Mouse (Mus musculus) MEL (cell line): ENCODE data around the gene Ankrd50. TPM values are rescaled to one million over a fixed set of nuclear protein-coding genes. Genes with fewer than 3 reads are reported as not detected.

Experiments
- DNase-seq: peaks from one replicate; pipeline ENCODE4 v3.0.0; 2011; ENCODE audit warnings: low read depth, low spot score
- H3K27ac ChIP-seq: 2 replicates; pipeline ENCODE4 v1.5.1; 2012; ENCODE audit warnings: low read depth, mild to moderate bottlenecking, control low read depth, low read length, moderate library complexity; ENCODE audit not compliant: control insufficient read depth
- H3K27me3 ChIP-seq, 2 experiments: fragments of 150-350 bp in 1 of 2; sonication (generic) in 1 of 2; 2 replicates each; pipeline ENCODE4 v1.6.1; 2012; ENCODE audit warnings: low read length in 2 of 2, mild to moderate bottlenecking in 2 of 2, improper control_type of control experiment in 1 of 2, moderate library complexity in 1 of 2; ENCODE audit not compliant: insufficient read depth in 2 of 2, control insufficient read depth in 1 of 2
- H3K36me3 ChIP-seq, 2 experiments: 2 replicates each; pipeline ENCODE4 v1.6.1; 2012 to 2014; ENCODE audit warnings: low read length in 2 of 2, improper control_type of control experiment in 1 of 2, inconsistent platforms in 1 of 2, mild to moderate bottlenecking in 1 of 2; ENCODE audit not compliant: insufficient read depth in 2 of 2, control insufficient read depth in 1 of 2
- H3K4me1 ChIP-seq, 2 experiments: fragments of 150-350 bp in 1 of 2; sonication (generic) in 1 of 2; 2 replicates each; pipeline ENCODE4 v1.6.1; 2012; ENCODE audit warnings: low read length in 2 of 2, improper control_type of control experiment in 1 of 2, mild to moderate bottlenecking in 1 of 2; ENCODE audit not compliant: insufficient read depth in 2 of 2, control insufficient read depth in 1 of 2
- H3K4me3 ChIP-seq, 2 experiments: fragments of 150-350 bp in 1 of 2; sonication (generic) in 1 of 2; 2 replicates each; pipeline ENCODE4 v1.5.1; 2012; ENCODE audit warnings: low read depth in 2 of 2, low read length in 2 of 2, mild to moderate bottlenecking in 2 of 2, moderate library complexity in 2 of 2, control low read depth in 1 of 2, improper control_type of control experiment in 1 of 2; ENCODE audit not compliant: control insufficient read depth in 1 of 2, insufficient read depth in 1 of 2
- H3K79me2 ChIP-seq: 2 replicates; pipeline ENCODE4 v1.6.1; 2012; ENCODE audit warnings: mild to moderate bottlenecking, low read length, moderate library complexity; ENCODE audit not compliant: control insufficient read depth, poor library complexity, insufficient read depth
- H3K9ac ChIP-seq: 2 replicates; pipeline ENCODE4 v1.6.1; 2012; ENCODE audit warnings: low read depth, mild to moderate bottlenecking, control low read depth, low read length, moderate library complexity; ENCODE audit not compliant: control insufficient read depth, poor library complexity, severe bottlenecking
- H3K9me3 ChIP-seq: fragments of 150-350 bp; sonication (generic); replicated peaks from 2 replicates; pipeline ENCODE4 v1.6.1; 2012; ENCODE audit warnings: mild to moderate bottlenecking, low read length, improper control_type of control experiment, moderate library complexity; ENCODE audit not compliant: insufficient read depth
- BHLHE40 ChIP-seq: IDR thresholded peaks from 2 replicates; pipeline ENCODE4 v1.6.1; 2012; ENCODE audit warnings: low read depth, mild to moderate bottlenecking, inconsistent platforms, low read length, improper control_type of control experiment, borderline replicate concordance
- CHD1 ChIP-seq: IDR thresholded peaks from 2 replicates; pipeline ENCODE4 v1.6.1; 2012; ENCODE audit warnings: low read depth, mild to moderate bottlenecking, inconsistent platforms, low read length, improper control_type of control experiment
- CTCF ChIP-seq, 3 experiments: IDR thresholded peaks in 2 of 3; conservative IDR thresholded peaks in 1 of 3; 2 replicates each; pipeline ENCODE4 v1.5.1; 2011 to 2012; ENCODE audit warnings: low read length in 3 of 3, low read depth in 2 of 3, mild to moderate bottlenecking in 2 of 3, improper control_type of control experiment in 1 of 3, inconsistent platforms in 1 of 3, mixed read lengths in 1 of 3, moderate library complexity in 1 of 3; ENCODE audit not compliant: control insufficient read depth in 1 of 3, insufficient read depth in 1 of 3, poor library complexity in 1 of 3, severe bottlenecking in 1 of 3
- E2F4 ChIP-seq: IDR thresholded peaks from 2 replicates; pipeline ENCODE4 v1.6.1; 2011; ENCODE audit warnings: low read depth, low read length, improper control_type of control experiment, borderline replicate concordance
- EP300 ChIP-seq, 2 experiments: IDR thresholded peaks; 2 replicates each; pipeline ENCODE4 v1.6.1; 2011; ENCODE audit warnings: improper control_type of control experiment in 2 of 2, low read length in 2 of 2, low read depth in 1 of 2, mild to moderate bottlenecking in 1 of 2
- JUND ChIP-seq: IDR thresholded peaks from 2 replicates; pipeline ENCODE4 v1.6.1; 2011; ENCODE audit warnings: low read depth, mild to moderate bottlenecking, improper control_type of control experiment, low read length
- KAT2A ChIP-seq: conservative IDR thresholded peaks from 2 replicates; pipeline ENCODE4 v1.6.1; 2012; ENCODE audit warnings: low read depth, low read length, improper control_type of control experiment, inconsistent platforms
- MAFK ChIP-seq: IDR thresholded peaks from 2 replicates; pipeline ENCODE4 v1.6.1; 2011; ENCODE audit warnings: low read depth, mild to moderate bottlenecking, low read length, improper control_type of control experiment, borderline replicate concordance
- MAZ ChIP-seq: IDR thresholded peaks from 2 replicates; pipeline ENCODE4 v1.6.1; 2012; ENCODE audit warnings: low read depth, mild to moderate bottlenecking, inconsistent platforms, low read length, improper control_type of control experiment
- MXI1 ChIP-seq: IDR thresholded peaks from 2 replicates; pipeline ENCODE4 v1.6.1; 2011; ENCODE audit warnings: mild to moderate bottlenecking, low read depth, low read length, improper control_type of control experiment
- MYB ChIP-seq: IDR thresholded peaks from 2 replicates; pipeline ENCODE4 v1.6.1; 2011; ENCODE audit warnings: mild to moderate bottlenecking, low read depth, low read length, improper control_type of control experiment
- MYC ChIP-seq: IDR thresholded peaks from 2 replicates; pipeline ENCODE4 v1.6.1; 2011; ENCODE audit warnings: low read depth, mild to moderate bottlenecking, low read length, improper control_type of control experiment, moderate library complexity
- POLR2AphosphoS2 ChIP-seq: IDR thresholded peaks from 2 replicates; pipeline ENCODE4 v1.6.1; 2011; ENCODE audit warnings: low read length, improper control_type of control experiment
- RAD21 ChIP-seq: IDR thresholded peaks from 2 replicates; pipeline ENCODE4 v1.6.1; 2011; ENCODE audit warnings: mild to moderate bottlenecking, low read depth, low read length, improper control_type of control experiment
- RCOR1 ChIP-seq: IDR thresholded peaks from 2 replicates; pipeline ENCODE4 v1.6.1; 2012; ENCODE audit warnings: low read depth, mild to moderate bottlenecking, inconsistent platforms, low read length, improper control_type of control experiment
- SIN3A ChIP-seq: IDR thresholded peaks from 2 replicates; pipeline ENCODE4 v1.6.1; 2012; ENCODE audit warnings: low read length, improper control_type of control experiment, inconsistent platforms
- TAL1 ChIP-seq: IDR thresholded peaks from 2 replicates; pipeline ENCODE4 v1.6.1; 2012; ENCODE audit warnings: mild to moderate bottlenecking, inconsistent platforms, low read length, moderate library complexity, mixed read lengths
- TBP ChIP-seq: IDR thresholded peaks from 2 replicates; pipeline ENCODE4 v1.8.0; 2011; ENCODE audit warnings: low read depth, low read length, improper control_type of control experiment
- TCF12 ChIP-seq: IDR thresholded peaks from 2 replicates; pipeline ENCODE4 v1.6.1; 2014; ENCODE audit warnings: low read depth, mild to moderate bottlenecking, inconsistent platforms, low read length, improper control_type of control experiment, moderate library complexity
- UBTF ChIP-seq: IDR thresholded peaks from 2 replicates; pipeline ENCODE4 v1.6.1; 2012; ENCODE audit warnings: low read depth, mild to moderate bottlenecking, inconsistent platforms, low read length, improper control_type of control experiment, moderate library complexity, borderline replicate concordance; ENCODE audit not compliant: insufficient read depth
- USF1 ChIP-seq: IDR thresholded peaks from 2 replicates; pipeline ENCODE4 v1.6.1; 2014; ENCODE audit warnings: low read depth, mild to moderate bottlenecking, inconsistent platforms, low read length, improper control_type of control experiment, moderate library complexity
- USF2 ChIP-seq, 2 experiments: IDR thresholded peaks; 2 replicates each; pipeline ENCODE4 v1.6.1; 2011 to 2012; ENCODE audit warnings: improper control_type of control experiment in 2 of 2, low read length in 2 of 2, borderline replicate concordance in 1 of 2, inconsistent platforms in 1 of 2, low read depth in 1 of 2, mild to moderate bottlenecking in 1 of 2; ENCODE audit not compliant: insufficient read depth in 1 of 2
- ZMIZ1 ChIP-seq: IDR thresholded peaks from 2 replicates; pipeline ENCODE4 v1.6.1; 2012; ENCODE audit warnings: low read depth, mild to moderate bottlenecking, inconsistent platforms, low read length, improper control_type of control experiment, moderate library complexity
- polyA plus RNA-seq, 2 experiments: library from polyadenylated mRNA; stranded (reverse) in 1 of 2; unstranded in 1 of 2; fragments of >175 nt in 1 of 2; fragments of >200 nt in 1 of 2; gene quantifications; 2 replicates each; pipeline versions ENCODE4 v1.2.1 to v1.2.4; 2012; ENCODE audit warnings: low replicate concordance in 2 of 2, low read depth in 1 of 2; ENCODE audit not compliant: insufficient read length in 2 of 2, insufficient read depth in 1 of 2, missing spikeins in 1 of 2
- total RNA-seq: library from RNA; depleted of rRNA; stranded (reverse); fragments of 300-350 nt; gene quantifications from 2 replicates; pipeline ENCODE4 v1.2.3, GENCODE M21; 2012

The Ankrd50 gene
- total and polyA plus RNA-seq, 3 experiments: 4.4 to 7.8 TPM; not detected in 1

- Histone ChIP-seq H3K9me3 (no peaks in the 10 kb centered on the region), H3K27me3 (no peaks in the 10 kb centered on the region)
- no peak for DNase-seq
These were observed 35.8 kb upstream of the Ankrd50 start for GRCm38 (mm10) chr3:38520426-38520825.

GRCm38 (mm10) chr3:38519971-38520370 lies 35.3 kb upstream of the Ankrd50 start:
- Histone ChIP-seq H3K79me2 (no peaks in the 10 kb centered on the region), H3K36me3 (no peaks in the 10 kb centered on the region), H3K27ac (no peak overlapping the region), H3K27me3 (no peaks in the 10 kb centered on the region), H3K4me1 (no peaks in the 10 kb centered on the region), H3K4me3 (no peak overlapping the region), H3K9ac (no peak overlapping the region), H3K9me3 (no peaks in the 10 kb centered on the region)
- DNase-seq: no peak
- no peak for TF ChIP-seq EP300 (IDR thresholded peaks at IDR 0.05; ENCODE audit: low read depth in 1 of 2, low read length in 2 of 2)
- TF ChIP-seq POLR2AphosphoS2: no peak
- no peak for TF ChIP-seq UBTF
- no peak for TF ChIP-seq USF2 (IDR thresholded peaks at IDR 0.05; ENCODE audit: borderline replicate concordance in 1 of 2, insufficient read depth in 1 of 2, low read depth in 1 of 2, low read length in 2 of 2)
- TF ChIP-seq RCOR1: no peak
- no peak for TF ChIP-seq MAFK
- no peak for TF ChIP-seq CHD1
- TF ChIP-seq TCF12: no peak
- no peak for TF ChIP-seq MXI1
- TF ChIP-seq MYB: no peak
- TF ChIP-seq TAL1: no peak
- TF ChIP-seq TBP: no peak

More at GRCm38 (mm10) chr3:38520426-38520825, 35.8 kb upstream of the Ankrd50 start:
- no peaks in the 10 kb centered on the region for H3K36me3 ChIP-seq
- H3K4me3 ChIP-seq: no peak overlapping the region
- no peak overlapping the region for H3K27ac ChIP-seq
- TF ChIP-seq JUND: no peak
- no peak for TF ChIP-seq CTCF (IDR thresholded peaks at IDR 0.05 in 2 of 3, conservative IDR thresholded peaks at IDR 0.05 in 1 of 3; ENCODE audit: control insufficient read depth in 1 of 3, insufficient read depth in 1 of 3, low read depth in 2 of 3, low read length in 3 of 3, poor library complexity in 1 of 3, severe bottlenecking in 1 of 3)
- no peak for TF ChIP-seq MYC
- TF ChIP-seq SIN3A: no peak
- TF ChIP-seq USF2 (IDR thresholded peaks at IDR 0.05; ENCODE audit: borderline replicate concordance in 1 of 2, insufficient read depth in 1 of 2, low read depth in 1 of 2, low read length in 2 of 2): no peak
- no peak for TF ChIP-seq ZMIZ1
- TF ChIP-seq POLR2AphosphoS2: no peak
- TF ChIP-seq USF1: no peak
- no peak for TF ChIP-seq EP300 (IDR thresholded peaks at IDR 0.05; ENCODE audit: low read depth in 1 of 2, low read length in 2 of 2)
- TF ChIP-seq MAZ: no peak
- TF ChIP-seq E2F4: no peak
- TF ChIP-seq MAFK: no peak
- no peak for TF ChIP-seq BHLHE40
- TF ChIP-seq TBP: no peak
- TF ChIP-seq RAD21: no peak
- TF ChIP-seq KAT2A: no peak
- TF ChIP-seq, all 39 proteins: peak for 0
- H3K4me1 ChIP-seq: no peaks in the 10 kb centered on the region
- no peak overlapping the region for H3K9ac ChIP-seq
- no peaks in the 10 kb centered on the region for H3K79me2 ChIP-seq
